Mouse (Mus musculus) MN1 (cell line): ENCODE measurements around the gene Dvl3.
A peak's percentile ranks its signal among the peaks of the same experiment; 100 is the strongest.

Experiments
- DNase-seq: peaks from one replicate; pipeline ENCODE4 v3.0.0-alpha.2; 2016; ENCODE audit warnings: low spot score

Gene Dvl3

DNA sequence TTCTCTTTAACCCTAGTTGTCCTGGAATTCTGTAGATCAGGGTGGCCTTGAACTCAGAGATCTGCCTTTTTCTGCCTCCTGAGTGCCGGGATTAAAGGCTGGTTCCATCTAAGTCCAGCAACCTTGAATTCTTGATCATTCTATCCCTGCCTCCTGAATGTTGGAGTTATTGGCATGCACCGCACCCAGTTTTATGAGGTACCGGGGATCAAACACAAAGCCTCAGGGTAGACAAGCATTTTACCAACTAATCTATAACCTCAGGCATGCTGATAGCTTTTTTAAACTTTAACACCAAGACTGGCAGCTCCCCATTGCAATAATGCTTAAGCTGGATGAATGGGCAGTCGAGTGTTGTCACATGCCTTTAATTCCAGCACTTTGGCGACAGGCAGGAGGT, 30.6 kb downstream of the Dvl3 start:
- DNase-seq = no peak

DNA sequence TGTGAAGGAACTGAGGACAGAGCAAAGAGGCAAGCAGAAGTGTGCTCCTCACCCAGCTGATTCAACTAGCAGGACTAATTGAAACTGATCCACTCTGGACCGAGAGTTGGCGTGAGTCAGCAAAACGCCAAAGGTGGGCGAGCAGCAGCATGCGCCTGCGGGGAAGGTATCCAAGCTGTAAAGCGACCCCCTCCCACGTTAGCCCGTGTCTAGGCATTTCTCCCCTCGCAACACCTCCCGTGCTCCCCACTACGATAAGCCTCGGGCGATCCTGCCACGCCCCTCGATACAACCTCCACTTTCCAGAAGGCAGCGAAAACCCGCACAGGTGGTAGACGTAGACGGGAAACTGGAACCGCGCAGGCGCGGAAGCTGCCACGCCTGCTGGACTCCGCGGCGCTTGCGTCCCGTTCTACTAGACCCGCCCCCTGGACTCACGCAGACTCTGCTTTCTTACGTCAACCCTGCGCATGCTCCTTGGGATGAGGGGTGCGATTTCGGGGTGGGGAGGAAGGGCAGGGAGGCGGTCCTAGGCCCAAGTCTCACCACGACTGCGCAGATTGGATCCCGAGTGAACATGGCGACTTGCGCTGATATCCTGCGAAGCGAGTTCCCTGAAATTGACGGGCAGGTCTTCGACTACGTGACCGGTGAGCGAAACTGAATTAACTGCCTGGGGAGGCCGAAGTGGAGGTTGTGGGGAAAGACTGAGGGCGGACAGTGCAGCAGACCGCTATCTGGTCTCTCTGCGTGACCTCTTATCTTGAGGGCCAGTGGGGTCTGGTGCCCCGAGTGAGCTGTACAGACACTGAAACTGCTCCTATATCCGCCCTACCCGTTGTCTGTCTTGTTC, 31.5 kb downstream of the Dvl3 start, which contains the start of gene Abcf3:
Abcf3 (plus strand) TSS at position 482 of the 853 bp plus-strand sequence.
- peak; percentile 98 for DNase-seq

DNA sequence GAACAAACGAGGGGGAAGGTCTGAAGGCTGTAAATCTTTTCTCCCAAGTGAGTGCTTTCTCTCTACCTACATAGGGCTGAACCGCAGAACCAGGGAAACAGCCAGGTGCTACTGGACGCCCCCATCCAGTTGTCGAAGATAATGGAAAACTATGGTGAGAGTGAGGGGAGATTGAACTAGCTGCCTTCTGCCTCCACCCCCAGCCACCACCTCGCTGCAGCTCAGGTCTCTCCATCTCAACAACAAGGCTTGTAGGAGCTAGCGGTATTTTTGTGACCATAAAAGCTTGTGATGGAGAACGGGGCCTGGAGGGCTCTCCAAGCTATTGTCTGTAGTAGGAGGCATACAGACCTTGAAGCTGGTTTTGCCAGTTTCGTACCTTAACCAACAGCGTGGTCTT, 32.4 kb downstream of the Dvl3 start:
- no peak for DNase-seq

DNA sequence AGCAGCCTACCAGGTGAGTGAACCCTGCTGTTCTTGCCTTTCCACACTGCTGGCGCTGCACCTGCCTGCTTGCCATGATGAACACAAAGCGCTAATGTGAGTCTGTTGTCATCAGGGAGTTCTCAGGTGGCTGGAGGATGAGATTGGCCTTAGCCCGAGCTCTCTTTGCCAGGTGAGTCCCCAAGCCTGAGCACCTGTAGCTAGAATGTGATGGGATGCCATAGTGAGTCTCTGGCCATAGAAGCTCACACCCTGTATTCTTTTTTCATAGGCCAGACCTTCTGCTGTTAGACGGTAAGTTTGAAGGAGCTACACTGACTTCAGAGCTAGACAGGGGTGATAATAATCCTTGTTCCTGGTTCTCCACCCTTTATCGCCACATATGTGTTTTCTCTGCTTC, 34.9 kb downstream of the Dvl3 start:
- no peak for DNase-seq

DNA sequence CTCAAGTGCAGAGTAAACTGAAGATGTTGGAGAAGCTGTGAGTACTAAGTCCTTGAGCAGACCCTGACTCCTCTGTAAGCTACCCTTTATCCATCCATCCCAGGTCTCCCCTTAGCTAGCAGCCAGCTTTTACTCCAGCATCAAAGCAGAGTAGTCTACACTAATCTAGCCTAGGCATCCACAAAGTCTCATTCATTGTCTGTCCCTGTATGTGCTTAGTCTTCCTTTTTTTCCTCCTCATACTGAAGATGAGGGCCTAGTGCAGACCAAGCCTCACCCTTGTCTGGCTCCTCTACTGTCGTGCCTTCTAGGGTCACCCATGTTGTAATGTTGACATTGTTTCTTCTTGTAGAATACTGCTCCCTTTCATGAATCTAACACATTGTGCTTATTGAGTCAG, 35.8 kb downstream of the Dvl3 start:
- no peak for DNase-seq

DNA sequence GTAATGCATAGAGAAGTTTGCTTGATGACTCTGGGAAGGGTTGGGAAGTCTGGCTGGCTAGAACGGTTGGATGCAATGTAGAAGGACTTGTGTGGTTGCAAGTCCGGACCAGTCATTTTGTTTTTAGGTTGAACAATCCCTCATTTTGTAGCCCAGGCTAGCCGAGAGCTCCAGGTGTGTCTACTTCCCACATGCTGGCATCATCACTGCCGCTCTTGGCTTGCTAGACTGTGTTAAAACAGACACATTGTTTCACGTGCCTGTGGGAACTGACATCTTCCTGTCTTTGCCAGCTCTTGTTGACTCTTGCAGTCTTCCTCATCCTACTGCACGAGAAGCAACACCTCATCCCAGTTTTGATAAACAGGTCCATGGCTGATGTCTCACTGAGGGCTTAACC, 38.2 kb downstream of the Dvl3 start:
- DNase-seq = no peak

DNA sequence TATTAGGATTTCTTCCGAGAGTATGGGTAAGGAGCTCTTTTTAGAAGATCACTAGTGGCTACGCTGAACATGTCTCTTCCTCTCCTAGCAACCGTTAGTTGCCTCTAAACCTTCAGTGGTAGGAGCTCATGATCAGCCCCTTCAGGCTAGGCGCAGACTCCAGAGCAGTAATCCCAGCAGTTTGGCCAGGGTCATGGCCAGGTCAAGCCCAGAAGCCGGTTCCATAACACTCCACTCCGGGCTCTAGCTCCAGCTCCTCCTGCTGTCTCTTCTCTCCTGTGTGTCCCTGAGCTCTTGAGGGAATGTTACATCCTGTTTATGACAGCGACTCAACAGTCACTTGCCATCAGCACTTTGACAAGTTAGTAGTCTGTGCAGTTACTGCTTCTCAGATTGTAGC, 40.6 kb downstream of the Dvl3 start:
- DNase-seq = no peak

DNA sequence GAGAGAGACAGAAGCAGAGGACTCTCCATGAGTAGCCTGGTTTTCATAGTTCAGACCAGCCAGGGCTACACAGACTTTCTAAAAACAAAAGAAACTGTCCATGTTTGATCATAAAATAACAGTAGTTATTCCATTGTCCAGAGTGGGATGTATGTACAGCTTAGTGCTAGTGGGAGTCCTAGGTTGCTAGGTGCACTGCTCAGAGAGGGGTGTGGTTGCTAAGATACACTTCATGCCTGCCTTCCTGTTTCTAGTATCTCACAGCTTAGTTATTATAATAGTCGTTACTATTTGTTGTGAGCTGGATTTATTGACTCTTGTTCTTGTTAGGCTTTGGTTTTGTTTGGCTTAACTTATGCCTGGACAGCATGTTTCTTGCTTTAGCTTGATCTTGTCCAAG, 48.3 kb downstream of the Dvl3 start:
- DNase-seq = no peak
